Mouse (Mus musculus): ENCODE data around the gene Ppp1r9b.
A peak's percentile ranks its signal among the peaks of the same experiment; 100 is the strongest.

Gene Ppp1r9b

GRCm38 (mm10) chr11:94978178-94978915, 12.5 kb upstream of the Ppp1r9b start:
- no peak for DNase-seq (ENCODE audit: low read depth, low spot score)

GRCm38 (mm10) chr11:94978947-94979346, 11.9 kb upstream of the Ppp1r9b start:
- peak; percentile 94 for DNase-seq (ENCODE audit: low read depth, low spot score)

- no peak for DNase-seq (ENCODE audit: low read depth, low spot score)
These were observed 11.2 kb upstream of the Ppp1r9b start for GRCm38 (mm10) chr11:94979462-94980179.

GRCm38 (mm10) chr11:94985140-94985539, 5.7 kb upstream of the Ppp1r9b start:
- DNase-seq (ENCODE audit: low read depth, low spot score) = no peak

DNA sequence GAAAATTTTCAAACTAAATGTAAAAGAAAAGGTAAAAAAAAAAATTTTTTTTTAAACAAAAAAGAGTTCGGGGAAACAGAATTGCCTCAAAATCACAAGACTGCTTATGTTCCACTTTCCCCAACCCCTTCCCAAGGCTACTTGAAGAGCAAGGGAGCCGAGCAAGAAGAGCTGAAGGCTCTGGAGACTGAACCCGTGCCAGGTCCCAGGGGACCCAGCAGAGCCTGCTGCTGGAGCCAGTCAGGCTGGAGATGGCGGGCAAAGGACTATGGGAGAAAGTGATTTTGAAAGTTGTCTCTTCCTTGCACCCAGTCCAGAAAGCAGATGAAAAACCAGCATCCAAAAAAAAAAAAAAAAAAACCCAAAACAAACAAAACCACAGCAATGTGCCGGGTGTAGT, 5.0 kb upstream of the Ppp1r9b start:
- DNase-seq (ENCODE audit: low read depth, low spot score) = no peak

DNA sequence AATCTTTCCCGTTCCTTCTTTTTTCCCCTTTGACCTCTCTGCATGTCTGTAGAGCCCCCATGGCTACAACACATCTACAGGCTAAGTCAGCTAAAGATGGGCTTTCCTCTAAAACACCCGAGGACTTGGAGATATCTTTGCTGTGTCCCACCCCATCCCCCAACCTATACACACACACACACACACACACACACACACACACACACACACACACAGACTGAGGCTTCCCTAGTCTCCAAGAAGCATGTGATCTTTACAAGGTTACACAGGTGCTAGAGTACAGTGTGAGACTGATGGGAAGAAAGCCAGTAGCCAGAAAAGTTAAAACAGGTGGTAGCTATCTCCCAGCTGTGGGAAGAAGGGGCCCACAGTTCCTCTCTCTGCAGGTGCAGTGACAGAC, 4.4 kb upstream of the Ppp1r9b start:
- DNase-seq (ENCODE audit: low read depth, low spot score) = no peak

GRCm38 (mm10) chr11:94987341-94987740, 3.5 kb upstream of the Ppp1r9b start:
- peak; percentile 81 for DNase-seq (ENCODE audit: low read depth, low spot score)

GRCm38 (mm10) chr11:94987851-94988250, 3.0 kb upstream of the Ppp1r9b start:
- DNase-seq (ENCODE audit: low read depth, low spot score) = peak; percentile 31

DNA sequence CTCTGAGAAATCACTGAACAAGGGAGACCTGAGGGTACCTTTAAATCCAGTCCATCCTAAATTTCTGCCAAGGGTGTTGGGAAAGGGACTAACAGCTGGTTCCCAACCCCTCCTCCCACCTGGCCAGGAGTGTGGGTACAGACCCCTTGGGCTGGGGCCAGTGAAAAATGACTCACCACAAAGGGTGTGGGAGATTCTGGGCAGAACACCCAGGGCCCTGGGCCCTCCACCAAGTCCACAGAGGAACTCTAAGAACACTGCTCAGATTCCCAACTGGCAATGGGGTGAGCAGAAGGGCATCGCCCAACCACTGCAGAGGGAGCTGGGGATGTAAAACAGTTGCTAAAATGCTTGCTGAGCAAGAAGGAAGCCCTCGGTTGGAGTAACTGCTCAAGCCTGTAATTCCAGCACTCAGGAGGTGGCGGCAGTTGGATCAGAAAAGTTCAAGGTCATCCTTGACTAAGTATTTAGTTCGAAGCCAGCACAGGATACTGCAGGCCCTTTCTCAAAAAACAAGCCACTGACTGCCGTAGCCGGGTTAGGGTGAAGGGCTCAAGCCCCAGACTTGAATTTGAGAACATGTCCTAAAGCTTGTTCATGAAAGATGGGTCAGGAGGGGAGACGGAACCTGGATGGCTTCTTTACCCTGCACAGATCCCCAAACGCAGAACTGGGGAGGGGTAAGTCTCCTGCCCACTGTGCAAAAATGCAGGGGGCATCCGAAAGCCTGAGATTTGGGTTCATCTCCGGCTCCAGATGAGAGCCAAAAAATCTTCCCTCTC, 1.9 kb upstream of the Ppp1r9b start:
- DNase-seq (ENCODE audit: low read depth, low spot score) = peak; percentile 43

- peak; percentile 94 for DNase-seq (ENCODE audit: low read depth, low spot score)
These were observed 1.2 kb upstream of the Ppp1r9b start for GRCm38 (mm10) chr11:94989562-94990017.

GRCm38 (mm10) chr11:94990102-94990748, 610 bp upstream of the Ppp1r9b start:
- no peak for DNase-seq (ENCODE audit: low read depth, low spot score)

DNA sequence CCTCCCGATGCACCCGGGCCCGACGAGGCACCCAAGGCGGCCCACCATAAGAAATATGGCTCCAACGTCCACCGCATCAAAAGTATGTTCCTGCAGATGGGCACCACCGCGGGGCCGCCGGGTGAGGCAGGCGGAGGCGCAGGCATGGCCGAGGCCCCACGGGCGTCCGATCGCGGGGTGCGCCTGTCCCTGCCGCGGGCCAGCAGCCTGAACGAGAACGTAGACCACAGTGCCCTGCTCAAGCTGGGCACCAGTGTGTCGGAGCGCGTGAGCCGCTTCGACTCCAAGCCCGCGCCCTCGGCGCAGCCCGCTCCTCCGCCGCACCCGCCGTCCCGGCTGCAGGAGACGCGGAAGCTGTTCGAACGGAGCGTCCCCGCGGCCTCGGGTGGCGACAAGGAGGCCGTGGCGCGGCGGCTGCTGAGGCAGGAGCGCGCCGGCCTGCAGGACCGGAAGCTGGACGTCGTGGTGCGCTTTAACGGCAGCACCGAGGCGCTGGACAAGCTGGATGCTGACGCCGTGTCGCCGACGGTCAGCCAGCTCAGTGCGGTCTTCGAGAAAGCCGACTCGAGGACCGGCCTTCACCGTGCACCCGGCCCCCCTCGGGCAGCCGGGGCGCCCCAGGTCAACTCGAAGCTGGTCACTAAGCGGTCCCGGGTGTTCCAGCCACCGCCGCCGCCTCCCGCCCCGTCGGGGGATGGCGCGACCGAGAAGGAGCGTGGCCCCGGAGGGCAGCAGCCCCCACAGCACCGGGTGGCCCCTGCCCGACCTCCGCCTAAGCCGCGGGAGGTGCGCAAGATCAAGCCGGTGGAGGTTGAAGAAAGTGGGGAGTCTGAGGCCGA, 1.0 kb downstream of the Ppp1r9b start:
- DNase-seq (ENCODE audit: low read depth, low spot score) = no peak

GRCm38 (mm10) chr11:94992480-94992753, 1.6 kb downstream of the Ppp1r9b start:
- no peak for DNase-seq (ENCODE audit: low read depth, low spot score)

- peak; percentile 94 for DNase-seq (ENCODE audit: low read depth, low spot score)
These were observed 2.1 kb downstream of the Ppp1r9b start for GRCm38 (mm10) chr11:94992754-94993606.

GRCm38 (mm10) chr11:94994208-94994814, 3.5 kb downstream of the Ppp1r9b start:
- DNase-seq (ENCODE audit: low read depth, low spot score) = no peak

DNA sequence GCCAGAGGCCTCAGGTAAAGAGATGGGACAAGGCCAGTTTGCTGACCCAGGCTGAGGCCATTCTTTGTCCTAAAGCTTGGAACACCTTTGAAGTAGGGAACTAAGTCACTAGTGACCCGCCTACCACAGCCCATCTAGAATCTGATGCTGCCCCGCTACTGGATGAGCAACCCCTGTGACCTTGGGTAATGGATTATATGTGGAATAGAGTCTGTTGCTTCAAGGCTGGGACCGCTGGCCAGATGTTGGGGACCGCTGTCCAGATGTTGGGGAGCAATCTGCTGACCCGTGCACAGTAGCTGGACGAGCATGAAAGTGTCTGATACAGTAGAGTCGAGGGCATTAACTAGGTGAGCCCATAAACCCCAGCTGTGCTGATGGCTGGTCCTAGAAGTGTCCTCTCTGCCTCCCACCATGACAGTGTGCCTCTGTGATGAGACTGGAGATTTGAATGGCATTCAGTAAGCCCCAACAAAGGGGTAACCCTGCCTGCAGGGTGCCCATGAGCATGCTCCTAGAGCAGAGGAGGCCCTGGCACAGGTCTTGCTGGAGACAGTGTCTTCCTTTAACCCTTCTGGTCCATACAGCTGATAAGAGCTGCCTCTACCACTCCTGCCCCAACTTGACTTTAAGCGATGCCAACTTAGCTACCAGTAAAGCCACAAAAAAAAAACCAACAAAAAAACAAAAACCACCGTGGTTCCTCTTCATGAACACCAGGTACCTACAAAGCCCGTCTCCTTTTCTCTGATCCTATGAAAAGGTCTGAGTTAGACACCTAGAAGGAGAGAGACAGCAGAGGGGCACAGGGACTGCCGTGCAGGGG, 4.3 kb downstream of the Ppp1r9b start:
- no peak for DNase-seq (ENCODE audit: low read depth, low spot score)

DNA sequence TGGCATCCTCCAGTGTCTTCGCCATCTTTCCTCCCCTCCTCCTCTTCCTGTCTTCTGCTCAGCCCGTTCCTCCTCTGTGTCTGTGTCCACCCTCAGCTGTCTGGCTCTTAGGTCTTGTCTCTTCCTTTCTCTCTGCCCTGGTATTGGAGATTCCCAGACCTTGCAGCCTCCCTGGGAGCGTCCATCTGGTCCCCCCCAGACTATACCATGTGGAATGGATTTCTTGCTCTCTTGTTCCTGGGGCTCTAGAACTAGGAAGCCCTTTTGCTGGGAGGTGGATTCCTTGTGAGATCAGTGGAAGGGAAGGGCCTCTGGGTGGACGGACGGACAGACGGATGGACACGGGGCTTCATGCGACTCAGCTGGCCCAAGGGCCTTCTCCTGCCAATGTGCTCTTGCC, 5.3 kb downstream of the Ppp1r9b start:
- no peak for DNase-seq (ENCODE audit: low read depth, low spot score)

DNA sequence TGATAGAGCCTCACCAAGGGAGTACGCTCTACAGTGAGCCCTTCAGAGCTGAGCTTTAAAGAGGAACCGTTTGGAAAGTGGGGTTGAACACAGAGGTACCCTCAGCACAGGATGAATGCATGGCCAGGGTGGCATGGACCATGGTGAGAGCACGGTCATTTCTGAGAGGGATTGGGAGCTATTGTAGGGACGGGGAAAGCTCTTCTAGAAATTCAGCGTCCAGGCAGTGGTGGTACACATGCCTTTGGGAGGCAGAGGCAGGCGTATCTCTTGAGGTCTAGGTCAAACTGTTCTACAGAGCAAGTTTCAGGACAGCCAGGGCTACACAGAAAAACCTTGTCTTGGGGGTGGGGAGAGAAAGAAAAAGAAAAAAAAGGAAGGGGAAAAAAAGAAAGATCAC, 6.1 kb downstream of the Ppp1r9b start:
- no peak for DNase-seq (ENCODE audit: low read depth, low spot score)

- DNase-seq (ENCODE audit: low read depth, low spot score) = no peak
These were observed 6.8 kb downstream of the Ppp1r9b start for GRCm38 (mm10) chr11:94997596-94997995.

All from R1 (cell line).